ENCODE assay signal across 13 mouse cellular contexts in the genomic region with DNA sequence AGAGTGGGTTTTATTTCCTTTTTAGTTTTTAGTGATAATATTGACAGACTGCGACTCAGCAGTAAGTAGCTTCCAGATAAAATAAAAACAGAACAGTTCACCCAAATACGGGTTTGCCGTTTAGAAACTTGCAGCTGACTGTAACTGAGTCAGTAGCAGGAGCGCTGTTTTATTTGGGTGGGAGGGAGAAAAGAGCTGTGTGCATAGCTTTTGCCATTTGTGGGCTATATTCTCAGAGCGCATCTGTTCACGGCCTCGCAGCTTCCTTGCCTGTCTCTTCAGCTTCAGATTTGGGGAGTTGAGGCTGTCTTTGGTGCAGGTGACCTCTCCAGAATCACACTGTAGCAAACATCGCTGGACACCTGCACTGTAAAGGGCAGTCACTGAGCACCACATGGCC.
DNase-seq lines count a peak whose midpoint lies in the region; ATAC-seq lines count a peak whose summit lies in the region.
"Had no signal": no experiment of that assay in that cellular context is flagged by ENCODE, and none has a peak within 500 bp of the region (broad histone marks: within the 10 kb centered on the region; RNA-seq: fewer than 3 reads in every experiment).

No protein-coding gene starts in this region.

- no peak for DNase-seq in forebrain, embryonic 11.5 days (ENCODE audit: low spot score)
- DNase-seq in left cerebral cortex, postnatal 14 days (ENCODE audit: low spot score in 2 of 2) = peak; percentile 47 to 58
- no peak for DNase-seq in left cerebral cortex, postnatal 4 days
- peak; percentile 64 for DNase-seq in brain, adult 2 months (ENCODE audit: low read depth, low spot score)
- DNase-seq in B cell, adult 2 months = no peak

- H3K36me3 ChIP-seq in forebrain, embryonic 12.5 days (replicated peaks) = peaks cover 57% of the 10 kb centered on the region
- H3K36me3 ChIP-seq in forebrain, embryonic 11.5 days (ENCODE audit: control insufficient read depth, insufficient read depth, low read length) = peaks cover 10% of the 10 kb centered on the region
- H3K36me3 ChIP-seq in heart, embryonic 13.5 days = peaks cover 97% of the 10 kb centered on the region
- H3K36me3 ChIP-seq in heart, embryonic 11.5 days (ENCODE audit: control insufficient read depth, insufficient read depth, low read length) = peaks cover 28% of the 10 kb centered on the region
- H3K36me3 ChIP-seq: hindbrain, embryonic 15.5 days had no signal

- H3K27ac ChIP-seq in forebrain, embryonic 12.5 days = 0 out of 2 replicates have a peak overlapping the region, but pooled peaks have one; percentile 9
- H3K27ac ChIP-seq in forebrain, embryonic 11.5 days (ENCODE audit: low read depth, low read length) = no peak overlapping the region
- peak overlapping the region; percentile 8; the same call in 1 of the 2 replicates for H3K27ac ChIP-seq in heart, embryonic 13.5 days (replicated peaks)
- H3K27ac ChIP-seq in heart, embryonic 11.5 days (ENCODE audit: low read depth, low read length) = no peak overlapping the region
- H3K27ac ChIP-seq: embryonic facial prominence, embryonic 13.5 days; heart, adult 2 months; hindbrain, embryonic 15.5 days had no signal

- intact Hi-C loops in left cerebral cortex, postnatal 14 days (cut with DNase I) = loop anchor here (2.0 to 5.0 kb wide), 3 partner anchors 87 to 277 kb away; a partner anchor contains a TSS
- intact Hi-C loops in left cerebral cortex, postnatal 4 days (cut with DNase I) = loop anchor here (5.0 kb wide), 1 partner anchor 227 kb away; no protein-coding TSS in a partner anchor

- H3K4me1 ChIP-seq in forebrain, embryonic 12.5 days = peaks cover 3% of the 10 kb centered on the region; the same call in 1 of the 2 replicates
- H3K4me1 ChIP-seq in forebrain, embryonic 11.5 days (replicated peaks; ENCODE audit: control insufficient read depth, insufficient read depth, low read length) = no peaks in the 10 kb centered on the region
- peaks cover 48% of the 10 kb centered on the region for H3K4me1 ChIP-seq in heart, embryonic 13.5 days
- H3K4me1 ChIP-seq in heart, embryonic 11.5 days (ENCODE audit: control insufficient read depth, insufficient read depth, low read length) = peaks cover 12% of the 10 kb centered on the region

- H3K4me2 ChIP-seq in forebrain, embryonic 12.5 days = no peak overlapping the region
- no peak overlapping the region for H3K4me2 ChIP-seq in forebrain, embryonic 11.5 days (ENCODE audit: low read depth, low read length, severe bottlenecking)
- H3K4me2 ChIP-seq in heart, embryonic 13.5 days = no peak overlapping the region
- H3K4me2 ChIP-seq in heart, embryonic 11.5 days = no peak overlapping the region
- H3K4me2 ChIP-seq: embryonic facial prominence, embryonic 13.5 days; hindbrain, embryonic 15.5 days had no signal

- WGBS in forebrain, embryonic 12.5 days = 88% methylated on average over 8 of the region's 8 CpGs
- WGBS in forebrain, embryonic 11.5 days = 89% methylated on average over 8 of the region's 8 CpGs
- 83% methylated on average over 8 of the region's 8 CpGs for WGBS in heart, embryonic 13.5 days
- 81% methylated on average over 8 of the region's 8 CpGs for WGBS in heart, embryonic 11.5 days (ENCODE audit: insufficient replicate concordance)

- H3K4me3 ChIP-seq in forebrain, embryonic 12.5 days (replicated peaks) = no peak overlapping the region
- H3K4me3 ChIP-seq in forebrain, embryonic 11.5 days (ENCODE audit: low read depth, low read length) = no peak overlapping the region
- no peak overlapping the region for H3K4me3 ChIP-seq in heart, embryonic 13.5 days
- no peak overlapping the region for H3K4me3 ChIP-seq in heart, embryonic 11.5 days (ENCODE audit: low read depth, low read length)
- H3K4me3 ChIP-seq: embryonic facial prominence, embryonic 13.5 days; heart, adult 2 months; hindbrain, embryonic 15.5 days had no signal

- H3K9ac ChIP-seq in forebrain, embryonic 12.5 days = no peak overlapping the region
- H3K9ac ChIP-seq in forebrain, embryonic 11.5 days (ENCODE audit: low read length) = no peak overlapping the region
- H3K9ac ChIP-seq in heart, embryonic 13.5 days = no peak overlapping the region
- H3K9ac ChIP-seq in heart, embryonic 11.5 days (ENCODE audit: low read depth, low read length) = no peak overlapping the region
- H3K9ac ChIP-seq: embryonic facial prominence, embryonic 13.5 days; hindbrain, embryonic 15.5 days had no signal

- H3K27me3 ChIP-seq in forebrain, embryonic 12.5 days = no peaks in the 10 kb centered on the region
- no peaks in the 10 kb centered on the region for H3K27me3 ChIP-seq in forebrain, embryonic 11.5 days (ENCODE audit: control insufficient read depth, insufficient read depth, low read length)
- H3K27me3 ChIP-seq in heart, embryonic 13.5 days (replicated peaks) = no peaks in the 10 kb centered on the region
- H3K27me3 ChIP-seq in heart, embryonic 11.5 days (ENCODE audit: control insufficient read depth, insufficient read depth, low read length) = no peaks in the 10 kb centered on the region
- H3K27me3 ChIP-seq: embryonic facial prominence, embryonic 13.5 days; hindbrain, embryonic 15.5 days had no signal

- H3K9me3 ChIP-seq in forebrain, embryonic 12.5 days = no peaks in the 10 kb centered on the region
- no peaks in the 10 kb centered on the region for H3K9me3 ChIP-seq in forebrain, embryonic 11.5 days (ENCODE audit: control insufficient read depth, low read length)
- H3K9me3 ChIP-seq in heart, embryonic 13.5 days = no peaks in the 10 kb centered on the region
- H3K9me3 ChIP-seq in heart, embryonic 11.5 days (replicated peaks; ENCODE audit: control insufficient read depth, low read length) = no peaks in the 10 kb centered on the region
- H3K9me3 ChIP-seq: embryonic facial prominence, embryonic 13.5 days; hindbrain, embryonic 15.5 days had no signal

- ATAC-seq in forebrain, embryonic 12.5 days (ENCODE audit: low FRiP score) = no peak
- ATAC-seq in forebrain, embryonic 11.5 days (replicated peaks; ENCODE audit: low FRiP score) = no peak
- ATAC-seq in heart, embryonic 13.5 days (ENCODE audit: extremely low read depth, insufficient number of reproducible peaks, low FRiP score, low TSS enrichment) = no peak
- no peak for ATAC-seq in heart, embryonic 11.5 days (replicated peaks; ENCODE audit: insufficient number of reproducible peaks, low FRiP score, low TSS enrichment)
- ATAC-seq: inflammation-experienced regulatory T-cells, adult 6 months; intestine, postnatal 0 days had no signal

Comparison
In these comparisons a context has a peak if more than half of its experiments do, and no peak if none do; other contexts are left out.
1. H3K27ac ChIP-seq: peak in forebrain, embryonic 12.5 days (single experiment) and heart, embryonic 13.5 days (single experiment); none in forebrain, embryonic 11.5 days (single experiment) and heart, embryonic 11.5 days (single experiment).
2. DNase-seq: peak in left cerebral cortex, postnatal 14 days (2 of 2) and brain, adult 2 months (single experiment); none in forebrain, embryonic 11.5 days (single experiment), left cerebral cortex, postnatal 4 days (single experiment) and B cell, adult 2 months (0 of 2).